Mouse (Mus musculus) neural tube, embryonic 11.5 days (tissue): ENCODE measurements around the gene Casp4. TPM values are rescaled to one million over a fixed set of nuclear protein-coding genes. Genes with fewer than 3 reads are reported as not detected.

Experiments used
- ATAC-seq: fragments of 200-750 bp; cut with Nextera tagmentation; 2 replicates; pipeline ENCODE4 v1.8.0; 2017; ENCODE audit warnings: moderate number of reproducible peaks, mild to moderate bottlenecking, moderate TSS enrichment, moderate library complexity; ENCODE audit not compliant: insufficient read depth, low FRiP score, low TSS enrichment
- DNase-seq: peaks from one replicate; pipeline ENCODE4 v3.0.0-alpha.2; 2015; ENCODE audit warnings: low spot score
- H3K27ac ChIP-seq: fragments of 300-500 bp; sonication (generic); 2 replicates; pipeline ENCODE4 v1.5.1; 2014; ENCODE audit warnings: low read depth, mild to moderate bottlenecking, low read length
- H3K27me3 ChIP-seq: fragments of 300-500 bp; sonication (generic); 2 replicates; pipeline ENCODE4 v1.6.1; 2014; ENCODE audit warnings: mild to moderate bottlenecking, low read length, mixed read lengths; ENCODE audit not compliant: control insufficient read depth, insufficient read depth
- H3K36me3 ChIP-seq: fragments of 300-500 bp; sonication (generic); 2 replicates; pipeline ENCODE4 v1.6.1; 2014; ENCODE audit warnings: mild to moderate bottlenecking, low read length, moderate library complexity, mixed read lengths; ENCODE audit not compliant: control insufficient read depth, insufficient read depth
- H3K4me1 ChIP-seq: fragments of 300-500 bp; sonication (generic); 2 replicates; pipeline ENCODE4 v1.6.1; 2014; ENCODE audit warnings: low read length, mixed read lengths; ENCODE audit not compliant: control insufficient read depth, insufficient read depth
- H3K4me2 ChIP-seq: fragments of 300-500 bp; sonication (generic); 2 replicates; pipeline ENCODE4 v1.6.1; 2014; ENCODE audit warnings: low read depth, mild to moderate bottlenecking, moderate library complexity
- H3K4me3 ChIP-seq: fragments of 300-500 bp; sonication (generic); 2 replicates; pipeline ENCODE4 v1.5.1; 2014; ENCODE audit warnings: low read depth, low read length
- H3K9ac ChIP-seq: fragments of 300-500 bp; sonication (generic); 2 replicates; pipeline ENCODE4 v1.6.1; 2014; ENCODE audit warnings: mild to moderate bottlenecking, low read length
- H3K9me3 ChIP-seq: fragments of 300-500 bp; sonication (generic); 2 replicates; pipeline ENCODE4 v1.6.1; 2016; ENCODE audit warnings: low read length; ENCODE audit not compliant: control insufficient read depth
- WGBS: fragments of 180-500 bp; shearing (Covaris S2); extraction: QIAGEN DNeasy Blood & Tissue Kit; methylation state at CpG from one replicate; pipeline ENCODE4 v1.1.7; 2014; 5-methylcytosine and 5-hydroxymethylcytosine counted together
- polyA plus RNA-seq: library from polyadenylated mRNA; unstranded; fragments of >200 nt; fragmentation: Nextera tagmentation; extraction: Ambion mirVana; gene quantifications from 2 replicates; pipeline ENCODE4 v1.2.1, GENCODE M21; 2014

Casp4 gene
- polyA plus RNA-seq, 1 experiment from 2014 or later, result not detected

DNA sequence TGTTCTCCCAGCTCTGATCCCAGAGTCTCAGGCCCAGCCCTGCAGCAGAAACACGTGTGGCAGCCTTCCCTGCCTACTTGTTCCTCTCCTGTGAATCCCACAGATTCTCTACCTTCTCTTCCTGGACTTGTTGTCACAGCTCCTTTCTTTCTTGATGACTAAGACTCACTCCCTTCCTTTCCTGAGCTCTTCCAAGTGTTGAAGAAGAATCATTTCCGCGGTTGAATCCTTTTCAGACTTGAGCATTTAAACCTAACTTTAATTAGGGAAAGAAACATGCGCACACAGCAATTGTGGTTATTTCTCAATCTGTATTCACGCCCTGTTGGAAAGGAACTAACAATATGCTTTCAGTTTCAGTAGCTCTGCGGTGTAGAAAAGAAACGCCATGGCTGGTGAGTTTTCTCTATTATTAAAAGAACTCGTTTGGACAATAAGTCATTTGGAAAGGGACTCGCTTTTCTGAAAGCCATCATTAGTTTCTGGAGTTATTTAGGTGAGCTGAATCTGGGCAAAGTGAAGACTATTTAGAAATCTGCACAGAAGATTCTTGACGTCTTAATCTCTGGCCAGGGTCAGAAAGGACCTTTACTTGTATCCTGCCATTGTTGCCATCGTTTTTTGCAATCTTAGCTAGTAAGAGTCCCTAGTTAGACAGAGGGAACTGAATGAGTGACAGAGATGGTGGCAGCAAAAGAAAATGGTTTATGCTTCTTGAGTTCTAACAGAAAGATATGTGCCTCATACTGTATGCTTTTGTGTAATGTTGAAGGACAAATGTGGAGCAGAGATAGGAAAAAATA, 10.1 kb upstream of the Casp4 start, which contains the start of gene Casp1:
Gene Casp1 (plus strand): TSS at position 189 of the 803 bp plus-strand sequence.
- Histone ChIP-seq H3K36me3 (no peaks in the 10 kb centered on the region), H3K9me3 (no peaks in the 10 kb centered on the region), H3K4me1 (no peaks in the 10 kb centered on the region), H3K4me2 (no peak within 1 kb of the TSS), H3K27ac (no peak within 1 kb of the TSS), H3K4me3 (no peak within 1 kb of the TSS), H3K9ac (no peak within 1 kb of the TSS), H3K27me3 (no peaks in the 10 kb centered on the region)
- DNase-seq (no peak), ATAC-seq (no peak)
- 81% methylated on average over 11 of the region's 11 CpGs for WGBS

DNA sequence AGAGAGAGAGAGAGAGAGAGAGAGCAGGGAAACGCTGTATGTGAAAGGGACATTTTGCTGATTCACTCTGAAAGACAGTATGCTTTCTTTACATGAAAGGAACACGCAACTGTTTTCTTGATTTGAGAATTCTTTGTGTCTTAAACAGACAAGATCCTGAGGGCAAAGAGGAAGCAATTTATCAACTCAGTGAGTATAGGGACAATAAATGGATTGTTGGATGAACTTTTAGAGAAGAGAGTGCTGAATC, 9.6 kb upstream of the Casp4 start:
- Histone ChIP-seq H3K27ac (no peak overlapping the region), H3K27me3 (no peaks in the 10 kb centered on the region), H3K4me2 (no peak overlapping the region), H3K4me3 (no peak overlapping the region), H3K4me1 (no peaks in the 10 kb centered on the region), H3K9ac (no peak overlapping the region), H3K36me3 (no peaks in the 10 kb centered on the region), H3K9me3 (no peaks in the 10 kb centered on the region)
- DNase-seq, result no peak
- no peak for ATAC-seq
- WGBS, result 91% methylated on average over 2 of the region's 2 CpGs

DNA sequence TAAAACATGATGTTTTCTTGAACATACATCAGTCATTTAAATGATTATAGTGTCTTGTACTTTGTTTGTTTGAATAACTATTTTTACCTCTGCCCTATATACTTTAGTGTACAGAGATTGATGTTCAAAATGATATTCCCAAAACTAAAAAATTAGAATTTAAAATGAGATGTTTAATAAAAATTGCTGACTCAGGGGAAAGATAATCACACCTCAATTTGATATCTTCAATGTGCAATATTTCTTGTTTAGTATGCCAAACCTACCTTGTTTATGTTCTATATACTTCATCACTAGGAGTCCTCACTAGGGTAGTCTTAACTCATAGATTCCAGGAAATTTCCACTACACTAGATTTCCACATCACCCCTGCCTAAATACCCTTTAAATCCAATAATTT, 1.5 kb downstream of the Casp4 start:
- H3K4me1 ChIP-seq, result no peaks in the 10 kb centered on the region
- H3K36me3 ChIP-seq, result no peaks in the 10 kb centered on the region
- no peak overlapping the region for H3K4me2 ChIP-seq
- no peak overlapping the region for H3K9ac ChIP-seq
- H3K4me3 ChIP-seq, result no peak overlapping the region
- no peaks in the 10 kb centered on the region for H3K9me3 ChIP-seq
- no peaks in the 10 kb centered on the region for H3K27me3 ChIP-seq
- DNase-seq (no peak), ATAC-seq (no peak)
- no peak overlapping the region for H3K27ac ChIP-seq

GRCm38 (mm10) chr9:5311435-5311834, 2.8 kb downstream of the Casp4 start:
- Histone ChIP-seq H3K9ac (no peak overlapping the region), H3K27me3 (no peaks in the 10 kb centered on the region), H3K27ac (no peak overlapping the region), H3K36me3 (no peaks in the 10 kb centered on the region), H3K9me3 (no peaks in the 10 kb centered on the region), H3K4me2 (no peak overlapping the region), H3K4me3 (no peak overlapping the region), H3K4me1 (no peaks in the 10 kb centered on the region)
- no peak for ATAC-seq
- 73% methylated on average over 4 of the region's 4 CpGs for WGBS
- no peak for DNase-seq

DNA sequence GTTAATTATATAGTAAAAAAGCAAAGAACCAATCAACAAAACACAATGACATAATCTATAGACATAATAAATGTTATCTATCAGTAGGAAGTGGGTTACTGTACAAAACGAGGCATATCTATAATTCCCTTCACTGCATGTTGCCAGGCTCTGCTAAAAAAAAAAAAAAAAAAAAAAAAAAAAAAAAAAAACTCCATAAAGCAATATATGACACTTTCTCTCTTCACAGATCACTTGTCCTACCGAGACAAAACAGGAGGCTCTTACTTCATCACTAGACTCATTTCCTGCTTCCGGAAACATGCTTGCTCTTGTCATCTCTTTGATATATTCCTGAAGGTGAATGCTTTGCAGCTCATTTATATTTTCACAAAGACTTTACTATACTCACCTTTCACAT, 19.6 kb downstream of the Casp4 start:
- 80% methylated on average over 3 of the region's 3 CpGs for WGBS
- no peak overlapping the region for H3K4me3 ChIP-seq
- H3K4me2 ChIP-seq, result no peak overlapping the region
- H3K9me3 ChIP-seq, result no peaks in the 10 kb centered on the region
- no peaks in the 10 kb centered on the region for H3K36me3 ChIP-seq
- no peak for DNase-seq
- no peak overlapping the region for H3K27ac ChIP-seq
- no peak overlapping the region for H3K9ac ChIP-seq
- H3K4me1 ChIP-seq, result no peaks in the 10 kb centered on the region
- H3K27me3 ChIP-seq, result no peaks in the 10 kb centered on the region
- ATAC-seq, result no peak

GRCm38 (mm10) chr9:5332441-5332840, 23.8 kb downstream of the Casp4 start:
- H3K9me3 ChIP-seq, result no peaks in the 10 kb centered on the region
- H3K4me2 ChIP-seq, result no peak overlapping the region
- H3K4me1 ChIP-seq, result no peaks in the 10 kb centered on the region
- no peak overlapping the region for H3K9ac ChIP-seq
- H3K27ac ChIP-seq, result no peak overlapping the region
- DNase-seq (no peak), ATAC-seq (no peak)
- no peaks in the 10 kb centered on the region for H3K36me3 ChIP-seq
- H3K4me3 ChIP-seq, result no peak overlapping the region
- no peaks in the 10 kb centered on the region for H3K27me3 ChIP-seq

GRCm38 (mm10) chr9:5333422-5333821, 24.8 kb downstream of the Casp4 start:
- no peaks in the 10 kb centered on the region for H3K4me1 ChIP-seq
- no peak overlapping the region for H3K4me2 ChIP-seq
- no peak overlapping the region for H3K9ac ChIP-seq
- H3K27ac ChIP-seq, result no peak overlapping the region
- DNase-seq (no peak), ATAC-seq (no peak)
- no peaks in the 10 kb centered on the region for H3K36me3 ChIP-seq
- 92% methylated on average over 1 of the region's 1 CpGs for WGBS
- H3K4me3 ChIP-seq, result no peak overlapping the region
- no peaks in the 10 kb centered on the region for H3K9me3 ChIP-seq
- no peaks in the 10 kb centered on the region for H3K27me3 ChIP-seq

DNA sequence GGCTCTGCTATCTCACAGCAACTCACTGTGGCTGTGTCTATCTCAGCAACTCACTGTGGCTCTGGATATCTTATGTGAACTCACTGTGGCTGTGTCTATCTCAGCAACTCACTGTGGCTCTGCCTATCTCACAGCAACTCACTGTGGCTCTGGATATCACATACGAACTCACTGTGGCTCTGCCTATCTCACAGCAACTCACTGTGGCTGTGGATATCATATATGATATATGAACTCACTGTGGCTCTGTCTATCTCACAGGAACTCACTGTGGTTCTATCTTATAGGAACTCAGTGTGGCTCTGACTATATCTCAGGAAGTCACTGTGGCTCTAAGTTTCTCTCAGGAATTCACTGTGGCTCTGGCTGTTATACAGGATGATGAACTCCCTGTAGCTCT, 34.5 kb downstream of the Casp4 start:
- 79% methylated on average over 1 of the region's 1 CpGs for WGBS
- H3K36me3 ChIP-seq, result no peaks in the 10 kb centered on the region
- H3K9ac ChIP-seq, result no peak overlapping the region
- no peak overlapping the region for H3K27ac ChIP-seq
- ATAC-seq (no peak), DNase-seq (no peak)
- no peaks in the 10 kb centered on the region for H3K27me3 ChIP-seq
- no peaks in the 10 kb centered on the region for H3K9me3 ChIP-seq
- H3K4me2 ChIP-seq, result no peak overlapping the region
- no peaks in the 10 kb centered on the region for H3K4me1 ChIP-seq
- no peak overlapping the region for H3K4me3 ChIP-seq

GRCm38 (mm10) chr9:5344090-5344489, 35.5 kb downstream of the Casp4 start:
- no peak for ATAC-seq
- WGBS, result 87% methylated on average over 4 of the region's 4 CpGs
- no peak overlapping the region for H3K4me2 ChIP-seq

More at GRCm38 (mm10) chr9:5344090-5344489, 35.5 kb downstream of the Casp4 start:
- no peaks in the 10 kb centered on the region for H3K9me3 ChIP-seq
- no peak overlapping the region for H3K4me3 ChIP-seq
- no peak for DNase-seq
- no peak overlapping the region for H3K9ac ChIP-seq
- H3K4me1 ChIP-seq, result no peaks in the 10 kb centered on the region
- H3K27me3 ChIP-seq, result no peaks in the 10 kb centered on the region
- H3K27ac ChIP-seq, result no peak overlapping the region
- H3K36me3 ChIP-seq, result no peaks in the 10 kb centered on the region
